Mouse (Mus musculus): Measurements from ENCODE around the gene Gtf3c5. TPM values are rescaled to one million over a fixed set of nuclear protein-coding genes. Genes with fewer than 3 reads are reported as not detected.

Gene Gtf3c5
- total and polyA plus RNA-seq, 3 experiments: 22.5 to 50.2 TPM; not detected in 1

GRCm38 (mm10) chr2:28522166-28522565 lies 61.4 kb downstream of the Gtf3c5 start:
- no peaks in the 10 kb centered on the region for H3K79me2 ChIP-seq (ENCODE audit: control insufficient read depth, insufficient read depth, low read length, poor library complexity)
- H3K4me3 ChIP-seq (ENCODE audit: control insufficient read depth in 1 of 2, insufficient read depth in 1 of 2, low read depth in 2 of 2, low read length in 2 of 2): no peak overlapping the region
- peaks cover 0 to 3% of the 10 kb centered on the region in 2 experiments; a peak in 3 of 4 replicates for H3K4me1 ChIP-seq (ENCODE audit: control insufficient read depth in 1 of 2, insufficient read depth in 2 of 2, low read length in 2 of 2)
- no peaks in the 10 kb centered on the region for H3K9me3 ChIP-seq (replicated peaks; ENCODE audit: insufficient read depth, low read length)
- no peak for TF ChIP-seq ZNF384 (IDR thresholded peaks at IDR 0.05; ENCODE audit: low read depth, low read length)
- no peak for TF ChIP-seq JUND (IDR thresholded peaks at IDR 0.05; ENCODE audit: low read depth, low read length)
- no peak for TF ChIP-seq SIN3A (IDR thresholded peaks at IDR 0.05; ENCODE audit: low read length)
- TF ChIP-seq CHD1 (IDR thresholded peaks at IDR 0.05; ENCODE audit: low read depth, low read length): no peak
- TF ChIP-seq MXI1 (IDR thresholded peaks at IDR 0.05; ENCODE audit: low read depth, low read length): no peak
- no peak overlapping the region for H3K27ac ChIP-seq (ENCODE audit: control insufficient read depth, low read depth, low read length)
- no peak for DNase-seq (ENCODE audit: low read depth, low spot score)
- H3K27me3 ChIP-seq (ENCODE audit: control insufficient read depth in 1 of 2, insufficient read depth in 2 of 2, low read length in 2 of 2): no peaks in the 10 kb centered on the region
- H3K36me3 ChIP-seq (ENCODE audit: control insufficient read depth in 1 of 2, insufficient read depth in 2 of 2, low read length in 2 of 2): peaks cover 0 to 2% of the 10 kb centered on the region in 2 experiments; a peak in 1 of 4 replicates
- H3K9ac ChIP-seq (ENCODE audit: control insufficient read depth, low read depth, low read length, poor library complexity, severe bottlenecking): no peak overlapping the region

- TF ChIP-seq GATA1 (IDR thresholded peaks at IDR 0.05; ENCODE audit: low read depth, low read length): no peak
- no peak for TF ChIP-seq TAL1 (IDR thresholded peaks at IDR 0.05; ENCODE audit: low read length)
- TF ChIP-seq POLR2AphosphoS5 (IDR thresholded peaks at IDR 0.05; ENCODE audit: borderline replicate concordance, low read depth, low read length): no peak
- no peak for TF ChIP-seq TBP (IDR thresholded peaks at IDR 0.05; ENCODE audit: low read depth, low read length)
- no peak for TF ChIP-seq RCOR1 (IDR thresholded peaks at IDR 0.05; ENCODE audit: low read depth, low read length)
- no peak for TF ChIP-seq SMC3 (IDR thresholded peaks at IDR 0.05; ENCODE audit: low read depth, low read length)
- no peak for TF ChIP-seq EP300 (IDR thresholded peaks at IDR 0.05; ENCODE audit: low read depth in 1 of 2, low read length in 2 of 2)
- no peak for TF ChIP-seq BHLHE40 (IDR thresholded peaks at IDR 0.05; ENCODE audit: borderline replicate concordance, low read depth, low read length)
- TF ChIP-seq KAT2A (conservative IDR thresholded peaks at IDR 0.05; ENCODE audit: low read depth, low read length): no peak
- TF ChIP-seq CHD1 (IDR thresholded peaks at IDR 0.05; ENCODE audit: low read depth, low read length): no peak
- Histone ChIP-seq H3K27ac (ENCODE audit: control insufficient read depth, low read depth, low read length) (no peak overlapping the region), H3K4me1 (ENCODE audit: control insufficient read depth in 1 of 2, insufficient read depth in 2 of 2, low read length in 2 of 2) (peaks cover 0 to 3% of the 10 kb centered on the region in 2 experiments; a peak in 3 of 4 replicates), H3K4me3 (ENCODE audit: control insufficient read depth in 1 of 2, insufficient read depth in 1 of 2, low read depth in 2 of 2, low read length in 2 of 2) (no peak overlapping the region), H3K79me2 (ENCODE audit: control insufficient read depth, insufficient read depth, low read length, poor library complexity) (no peaks in the 10 kb centered on the region), H3K9me3 (replicated peaks; ENCODE audit: insufficient read depth, low read length) (no peaks in the 10 kb centered on the region), H3K36me3 (ENCODE audit: control insufficient read depth in 1 of 2, insufficient read depth in 2 of 2, low read length in 2 of 2) (peaks cover 0 to 2% of the 10 kb centered on the region in 2 experiments; a peak in 1 of 4 replicates), H3K9ac (ENCODE audit: control insufficient read depth, low read depth, low read length, poor library complexity, severe bottlenecking) (no peak overlapping the region), H3K27me3 (ENCODE audit: control insufficient read depth in 1 of 2, insufficient read depth in 2 of 2, low read length in 2 of 2) (no peaks in the 10 kb centered on the region)
- DNase-seq (ENCODE audit: low read depth, low spot score): no peak
Observed at GRCm38 (mm10) chr2:28521571-28522151, 61.9 kb downstream of the Gtf3c5 start.

DNA sequence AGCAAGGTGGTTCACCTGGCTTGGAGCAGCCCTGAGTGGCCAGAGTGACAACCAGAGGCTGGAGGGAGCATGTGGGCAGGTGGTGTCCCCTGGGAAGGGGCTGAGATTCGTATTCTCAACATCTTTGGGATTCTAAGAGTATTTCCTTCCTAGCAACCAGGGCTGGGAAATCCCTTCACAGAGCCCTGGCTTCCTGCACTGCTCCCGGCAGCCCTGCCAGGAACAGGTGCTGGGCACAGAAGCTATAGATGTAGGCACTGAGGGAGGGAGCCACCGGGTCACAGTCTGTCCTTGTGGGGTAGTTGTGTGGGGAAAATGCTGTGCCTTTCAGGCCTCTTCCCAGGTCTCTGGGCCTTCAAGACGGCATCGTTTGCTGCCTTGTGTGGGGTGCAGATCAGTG lies 63.0 kb downstream of the Gtf3c5 start:
- Histone ChIP-seq H3K4me1 (ENCODE audit: control insufficient read depth in 1 of 2, insufficient read depth in 2 of 2, low read length in 2 of 2) (peaks cover 0 to 3% of the 10 kb centered on the region in 2 experiments; a peak in 3 of 4 replicates), H3K9ac (ENCODE audit: control insufficient read depth, low read depth, low read length, poor library complexity, severe bottlenecking) (no peak overlapping the region), H3K27me3 (ENCODE audit: control insufficient read depth in 1 of 2, insufficient read depth in 2 of 2, low read length in 2 of 2) (no peaks in the 10 kb centered on the region), H3K9me3 (replicated peaks; ENCODE audit: insufficient read depth, low read length) (no peaks in the 10 kb centered on the region), H3K36me3 (ENCODE audit: control insufficient read depth in 1 of 2, insufficient read depth in 2 of 2, low read length in 2 of 2) (peaks cover 0 to 2% of the 10 kb centered on the region in 2 experiments; a peak in 1 of 4 replicates), H3K79me2 (ENCODE audit: control insufficient read depth, insufficient read depth, low read length, poor library complexity) (no peaks in the 10 kb centered on the region), H3K27ac (ENCODE audit: control insufficient read depth, low read depth, low read length) (no peak overlapping the region), H3K4me3 (ENCODE audit: control insufficient read depth in 1 of 2, insufficient read depth in 1 of 2, low read depth in 2 of 2, low read length in 2 of 2) (no peak overlapping the region)
- no peak for TF ChIP-seq GATA1 (IDR thresholded peaks at IDR 0.05; ENCODE audit: low read depth, low read length)
- TF ChIP-seq RAD21 (IDR thresholded peaks at IDR 0.05; ENCODE audit: low read depth, low read length): no peak
- TF ChIP-seq ZC3H11A (IDR thresholded peaks at IDR 0.05; ENCODE audit: low read depth, low read length): no peak
- no peak for TF ChIP-seq MAFK (IDR thresholded peaks at IDR 0.05; ENCODE audit: borderline replicate concordance, low read depth, low read length)
- TF ChIP-seq TBP (IDR thresholded peaks at IDR 0.05; ENCODE audit: low read depth, low read length): no peak
- TF ChIP-seq POLR2AphosphoS5 (IDR thresholded peaks at IDR 0.05; ENCODE audit: borderline replicate concordance, low read depth, low read length): no peak
- TF ChIP-seq USF1 (IDR thresholded peaks at IDR 0.05; ENCODE audit: low read depth, low read length): no peak
- TF ChIP-seq UBTF (IDR thresholded peaks at IDR 0.05; ENCODE audit: borderline replicate concordance, insufficient read depth, low read depth, low read length): no peak
- no peak for DNase-seq (ENCODE audit: low read depth, low spot score)

Measured in MEL (cell line).